Mouse (Mus musculus) T-helper 17 cell (primary cell): ENCODE results near the gene Flot1.

Experiments
- in situ Hi-C, 2 experiments: fragments of 300-600 bp; cut with MboI, MseI; formaldehyde crosslinking; loops; 1 replicate in 1 of 2; 2 replicates in 1 of 2; pipeline ENCODE4 v1.15.1; 2025; ENCODE audit warnings: high pct_unique_total_duplicates in 2 of 2

The Flot1 gene

DNA sequence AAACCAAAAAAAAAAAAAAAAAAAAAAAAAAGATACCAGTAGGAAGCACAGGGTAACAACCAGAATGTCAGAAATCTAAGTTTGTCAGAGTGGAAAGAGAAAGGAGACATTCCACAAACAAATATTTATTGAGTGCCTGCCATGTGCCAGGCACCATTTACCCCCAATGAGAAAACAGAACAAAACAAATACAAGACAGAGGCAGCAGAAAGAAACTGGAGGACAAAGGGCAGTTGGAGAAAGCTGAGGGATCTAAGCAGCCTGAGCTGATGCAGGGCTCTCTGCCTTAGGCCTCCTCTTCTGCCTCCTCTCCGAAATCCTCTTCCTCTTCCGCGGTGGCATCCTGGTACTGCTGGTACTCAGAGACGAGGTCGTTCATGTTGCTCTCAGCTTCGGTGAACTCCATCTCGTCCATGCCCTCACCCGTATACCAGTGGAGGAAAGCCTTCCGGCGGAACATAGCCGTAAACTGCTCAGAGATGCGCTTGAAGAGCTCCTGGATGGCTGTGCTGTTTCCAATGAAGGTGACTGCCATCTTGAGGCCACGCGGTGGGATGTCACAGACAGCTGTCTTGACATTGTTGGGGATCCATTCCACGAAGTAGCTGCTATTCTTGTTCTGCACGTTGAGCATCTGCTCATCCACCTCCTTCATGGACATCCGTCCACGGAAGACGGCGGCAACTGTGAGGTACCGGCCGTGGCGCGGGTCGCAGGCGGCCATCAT lies 11.8 kb downstream of the Flot1 start:
- in situ Hi-C loops, result loop anchor here (5.0 to 10.0 kb wide), 2 partner anchors 37 to 280 kb away; no protein-coding TSS in a partner anchor

DNA sequence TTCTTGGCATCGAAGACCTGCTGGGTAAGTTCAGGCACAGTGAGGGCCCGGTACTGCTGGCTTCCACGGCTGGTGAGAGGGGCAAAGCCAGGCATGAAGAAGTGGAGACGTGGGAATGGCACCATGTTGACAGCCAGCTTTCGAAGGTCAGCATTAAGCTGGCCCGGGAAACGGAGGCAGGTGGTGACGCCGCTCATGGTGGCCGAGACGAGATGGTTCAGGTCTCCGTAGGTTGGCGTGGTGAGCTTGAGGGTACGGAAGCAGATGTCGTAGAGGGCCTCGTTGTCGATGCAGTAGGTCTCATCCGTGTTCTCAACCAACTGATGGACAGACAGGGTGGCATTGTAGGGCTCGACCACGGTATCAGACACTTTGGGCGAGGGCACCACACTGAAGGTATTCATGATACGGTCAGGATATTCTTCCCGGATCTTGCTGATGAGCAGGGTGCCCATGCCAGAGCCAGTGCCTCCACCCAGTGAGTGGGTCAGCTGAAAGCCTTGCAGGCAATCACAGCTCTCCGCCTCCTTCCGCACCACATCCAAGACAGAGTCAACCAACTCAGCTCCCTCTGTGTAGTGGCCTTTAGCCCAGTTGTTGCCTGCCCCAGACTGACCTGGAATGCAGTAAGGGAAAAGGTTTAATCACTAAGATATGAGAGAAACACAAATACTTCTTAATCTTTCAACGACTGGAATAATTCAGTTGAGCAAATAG lies 12.6 kb downstream of the Flot1 start:
- in situ Hi-C loops, result loop anchor here (5.0 to 10.0 kb wide), 2 partner anchors 37 to 279 kb away; no protein-coding TSS in a partner anchor

DNA sequence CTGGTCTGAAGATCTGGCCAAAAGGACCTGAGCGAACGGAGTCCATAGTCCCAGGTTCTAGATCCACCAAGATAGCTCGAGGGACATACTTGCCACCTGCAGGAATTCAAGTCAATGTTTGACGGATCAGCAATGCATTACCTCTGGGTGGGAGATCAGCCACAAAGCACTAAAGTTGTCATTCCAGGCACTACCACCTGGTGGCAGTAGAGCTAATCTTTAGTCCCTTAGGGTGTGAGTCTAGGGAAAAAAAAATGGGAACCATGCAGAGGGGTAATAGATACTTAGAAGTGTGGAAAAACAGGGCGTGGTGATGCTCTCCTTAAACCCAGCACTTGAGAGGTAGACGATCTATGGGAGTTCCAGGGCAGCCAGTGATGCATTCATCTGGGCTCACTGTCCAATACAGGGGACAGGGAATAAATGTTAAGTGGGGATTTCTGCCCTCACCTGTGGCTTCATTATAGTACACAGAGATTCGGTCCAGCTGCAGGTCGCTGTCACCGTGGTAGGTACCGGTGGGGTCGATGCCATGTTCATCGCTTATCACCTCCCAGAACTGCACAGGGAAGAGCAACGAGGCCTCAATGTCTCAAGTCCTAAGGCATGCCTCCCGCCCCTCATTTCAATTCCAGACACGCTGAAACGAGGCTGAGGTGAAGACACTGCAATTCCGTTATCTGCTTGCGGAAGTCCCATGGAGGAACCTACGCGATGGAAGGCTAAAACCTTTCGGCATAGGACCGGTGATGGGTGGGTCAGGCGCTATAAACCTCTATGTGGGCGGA lies 13.3 kb downstream of the Flot1 start:
- in situ Hi-C loops, result loop anchor here (5.0 to 10.0 kb wide), 2 partner anchors 36 to 278 kb away; no protein-coding TSS in a partner anchor

DNA sequence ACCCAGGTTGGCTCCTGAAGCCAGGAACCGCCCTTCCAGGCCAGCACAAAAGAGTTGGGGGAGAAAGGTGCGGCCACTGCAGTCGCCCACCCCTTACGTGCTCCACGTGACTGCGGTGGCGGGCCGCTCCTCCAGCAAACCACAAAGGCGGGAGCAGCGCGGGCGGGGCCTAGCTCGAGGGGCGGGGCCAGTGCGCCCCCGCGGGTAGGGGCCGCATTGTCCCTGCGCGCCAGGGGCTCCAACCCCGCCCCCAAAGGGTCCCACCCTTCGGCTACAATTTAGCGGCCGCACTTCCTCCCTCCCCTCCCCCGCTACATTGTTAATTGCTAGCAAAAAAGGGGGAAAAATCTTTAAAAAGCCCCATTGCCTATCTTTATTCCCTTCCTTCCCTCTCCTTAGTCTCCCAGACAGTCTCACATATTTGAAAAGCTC lies 14.0 kb downstream of the Flot1 start:
- in situ Hi-C loops, result loop anchor here (5.0 to 10.0 kb wide), 2 partner anchors 35 to 278 kb away; no protein-coding TSS in a partner anchor

DNA sequence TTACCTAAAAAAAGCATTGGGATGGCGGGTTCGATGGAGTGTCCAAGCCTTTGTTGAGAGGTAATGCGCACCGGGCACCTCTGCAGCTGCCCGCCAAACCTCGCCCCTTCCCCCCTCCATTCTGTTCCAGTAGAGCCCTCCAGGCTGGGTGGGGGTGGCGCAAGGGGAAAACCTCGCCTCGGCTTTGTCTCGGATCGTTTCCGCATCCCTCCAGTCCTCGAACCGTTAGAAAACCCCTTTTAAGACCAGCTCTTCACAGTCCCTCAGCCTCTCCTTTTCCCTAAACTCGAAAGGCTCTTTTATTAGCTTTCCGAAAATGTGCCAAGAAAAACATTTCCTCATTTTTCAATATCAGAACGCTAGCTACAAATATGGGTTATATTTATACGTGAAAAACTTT lies 14.5 kb downstream of the Flot1 start:
- in situ Hi-C loops, result loop anchor here (5.0 to 10.0 kb wide), 2 partner anchors 35 to 277 kb away; no protein-coding TSS in a partner anchor

DNA sequence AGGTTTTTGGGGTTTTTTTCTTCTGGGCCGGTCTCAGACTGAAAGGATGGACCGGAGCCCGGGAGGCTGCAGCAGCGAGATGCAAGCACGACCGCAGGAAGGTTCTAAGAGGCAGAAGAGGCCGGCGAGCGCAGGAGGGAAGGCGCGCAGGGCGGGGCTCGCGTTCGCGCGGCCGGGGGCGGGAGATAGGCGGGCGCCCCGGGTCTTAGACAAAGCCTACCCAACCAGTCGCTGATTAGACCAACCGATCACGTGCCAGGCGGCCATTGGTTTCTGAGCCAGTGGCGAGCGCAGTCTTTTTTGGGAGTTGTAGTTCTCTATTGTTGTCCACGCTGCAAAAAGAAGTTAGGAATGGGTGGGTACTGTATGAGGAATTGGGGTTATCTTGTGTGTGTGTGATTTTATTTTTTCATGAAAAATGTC lies 15.1 kb downstream of the Flot1 start, which contains the start of gene Tubb5:
Tubb5 (minus strand) TSS at position 185 of the 423 bp plus-strand sequence.
- in situ Hi-C loops, result loop anchor here (5.0 to 10.0 kb wide), 2 partner anchors 34 to 277 kb away; no protein-coding TSS in a partner anchor

DNA sequence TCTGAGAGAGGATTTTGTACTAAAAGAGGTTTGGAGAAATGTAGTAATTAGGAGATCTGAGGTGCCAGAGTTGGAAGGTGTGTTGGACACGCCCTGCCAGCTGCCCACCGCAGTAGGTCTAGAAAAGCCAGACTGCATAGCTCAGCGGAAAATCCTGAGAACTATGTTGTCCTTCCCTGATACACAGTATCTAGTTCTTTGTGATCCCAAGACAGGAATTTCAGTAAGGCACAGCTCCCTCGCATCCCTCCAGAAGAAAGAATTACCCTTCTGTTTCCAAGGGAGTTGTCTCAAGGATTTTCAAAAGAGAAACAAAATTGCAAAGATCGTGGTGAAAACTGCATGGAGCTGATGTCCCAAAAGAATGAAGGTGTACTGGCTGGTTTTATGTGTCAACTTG lies 15.5 kb downstream of the Flot1 start:
- in situ Hi-C loops, result loop anchor here (5.0 to 10.0 kb wide), 2 partner anchors 34 to 276 kb away; no protein-coding TSS in a partner anchor

DNA sequence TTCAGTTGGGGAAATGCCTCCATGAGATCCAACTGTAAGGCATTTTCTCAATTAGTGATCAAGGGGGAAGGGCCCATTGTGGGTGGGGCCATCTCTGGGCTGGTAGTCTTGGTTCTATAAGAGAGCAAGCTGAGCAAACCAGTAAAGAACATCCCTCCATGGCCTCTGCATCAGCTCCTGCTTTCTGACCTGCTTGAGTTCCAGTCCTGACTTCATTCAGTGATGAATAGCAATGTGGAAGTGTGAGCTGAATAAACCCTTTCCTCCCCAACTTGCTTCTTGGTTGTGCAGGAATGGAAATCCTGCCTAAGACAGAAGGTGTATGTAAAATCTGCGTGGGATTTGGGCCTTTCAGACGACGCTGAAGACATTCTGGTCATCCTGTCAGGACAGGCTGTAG lies 16.0 kb downstream of the Flot1 start:
- in situ Hi-C loops, result loop anchor here (5.0 to 10.0 kb wide), 2 partner anchors 33 to 276 kb away; no protein-coding TSS in a partner anchor

DNA sequence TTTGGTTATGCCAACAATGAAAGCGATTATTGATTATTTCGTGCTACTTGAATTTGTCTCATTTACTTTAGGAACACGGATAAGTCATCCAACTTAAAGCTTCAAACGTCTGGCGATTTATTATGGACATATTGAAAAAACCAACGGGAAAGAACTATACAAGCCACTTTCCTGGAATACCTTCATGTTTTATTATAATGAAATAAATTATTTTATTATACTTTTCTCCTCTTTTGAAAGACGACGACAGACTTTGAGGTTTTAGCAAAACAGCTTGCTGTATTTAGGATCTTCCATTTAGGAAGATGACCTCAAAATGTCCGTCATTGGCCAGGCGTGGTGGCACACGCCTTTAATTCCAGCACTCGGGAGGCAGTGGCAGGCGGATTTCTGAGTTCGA lies 17.5 kb downstream of the Flot1 start:
- in situ Hi-C loops, result no loop called here

DNA sequence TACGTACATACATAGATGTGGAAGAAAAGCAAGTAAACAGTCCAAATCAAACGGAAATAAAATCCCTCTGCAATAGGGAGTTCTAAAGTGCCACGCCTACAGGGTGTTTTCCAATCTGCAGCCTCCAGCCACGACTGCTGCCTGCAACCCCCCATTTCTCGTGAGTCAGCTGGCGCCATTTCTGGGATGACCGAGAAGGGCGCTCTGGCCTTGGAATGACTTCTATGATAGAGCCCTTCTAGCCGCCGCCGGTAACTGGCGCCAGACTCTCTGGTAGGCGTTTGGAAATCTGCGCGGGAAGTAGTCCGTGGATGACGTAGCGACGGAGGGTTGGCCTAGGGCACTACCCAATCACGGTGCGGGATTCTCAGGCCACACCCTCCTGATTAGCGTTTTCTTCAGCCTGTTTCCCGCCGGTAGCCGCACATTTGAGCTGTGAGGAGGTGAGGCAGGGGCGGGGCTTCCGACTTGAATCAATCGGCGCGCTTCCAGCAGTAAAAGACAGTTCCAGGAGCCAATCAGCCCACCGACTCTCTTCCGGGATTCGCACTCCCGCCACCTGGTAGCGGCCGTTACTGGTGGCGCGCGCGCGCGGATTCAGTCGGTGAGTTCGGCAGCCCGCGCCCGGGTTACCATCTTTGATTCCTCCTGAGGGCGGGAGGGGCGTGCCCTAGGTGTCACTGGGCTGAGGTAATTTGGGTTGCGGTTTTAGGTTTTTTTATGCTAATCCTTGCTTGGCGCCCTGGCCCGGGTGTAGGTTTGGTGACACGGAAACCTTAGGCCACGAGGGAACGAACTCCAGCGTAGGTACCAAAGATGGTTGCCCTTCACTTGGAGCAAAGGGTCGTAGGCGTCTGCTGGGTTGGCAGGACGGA lies 18.3 kb downstream of the Flot1 start, which contains the start of gene Mdc1:
Mdc1 (plus strand) TSS at position 440 of the 875 bp plus-strand sequence.
- in situ Hi-C loops, result no loop called here

DNA sequence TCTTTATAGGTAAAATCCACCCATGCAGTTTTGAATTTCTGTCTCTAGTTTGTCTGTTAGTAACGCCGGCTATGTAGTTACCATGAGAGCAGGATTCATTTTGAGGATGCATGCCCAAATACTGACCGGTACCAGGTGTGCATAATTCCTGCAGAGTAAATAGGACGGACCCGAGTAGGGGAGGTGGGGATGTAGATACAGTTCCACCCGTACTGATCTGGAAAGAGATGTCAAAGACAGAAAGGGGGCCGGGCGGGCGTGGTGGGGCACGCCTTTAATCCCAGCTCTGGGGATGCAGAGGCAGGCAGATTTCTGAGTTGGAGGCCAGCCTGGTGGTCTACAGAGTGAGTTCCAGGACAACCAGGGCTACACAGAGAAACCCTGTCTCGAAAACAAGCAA lies 19.0 kb downstream of the Flot1 start:
- in situ Hi-C loops, result no loop called here

DNA sequence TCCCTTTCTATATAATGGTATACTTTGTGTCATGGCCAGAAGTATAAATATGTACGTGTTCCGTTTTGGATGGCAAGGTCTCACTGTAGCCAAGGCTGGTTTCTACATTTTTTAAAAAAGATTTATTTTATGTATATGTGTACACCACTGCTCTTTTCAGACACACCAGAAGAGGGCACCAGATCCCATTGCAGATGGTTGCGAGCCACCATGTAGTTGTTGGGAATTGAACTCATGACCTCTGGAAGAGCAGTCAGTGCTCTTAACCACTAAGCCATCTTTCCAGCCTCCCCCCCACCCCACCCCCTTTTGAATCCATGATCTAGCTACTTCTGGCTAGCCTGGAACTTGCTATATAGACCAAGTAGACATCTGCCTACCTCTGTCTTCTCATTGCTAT lies 20.5 kb downstream of the Flot1 start:
- in situ Hi-C loops, result no loop called here

DNA sequence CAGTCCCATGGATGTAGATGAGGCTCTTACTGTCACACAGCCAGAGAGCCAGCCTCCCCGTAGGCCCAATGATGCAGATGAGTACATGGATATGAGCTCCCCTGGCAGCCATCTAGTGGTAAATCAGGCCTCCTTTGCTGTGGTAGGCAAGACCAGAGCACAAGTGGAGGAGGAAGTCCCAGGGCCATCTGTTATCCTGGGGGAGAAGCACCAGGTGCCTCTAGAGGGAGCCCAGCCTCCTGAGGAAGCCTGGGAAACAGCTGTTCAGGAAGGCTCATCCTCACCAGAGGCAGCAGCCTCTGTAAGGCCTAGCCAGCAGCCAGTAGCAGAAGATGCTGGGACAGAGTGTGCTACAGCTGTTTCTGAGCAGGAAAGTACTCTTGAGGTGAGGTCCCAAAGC lies 25.1 kb downstream of the Flot1 start:
- in situ Hi-C loops, result no loop called here

DNA sequence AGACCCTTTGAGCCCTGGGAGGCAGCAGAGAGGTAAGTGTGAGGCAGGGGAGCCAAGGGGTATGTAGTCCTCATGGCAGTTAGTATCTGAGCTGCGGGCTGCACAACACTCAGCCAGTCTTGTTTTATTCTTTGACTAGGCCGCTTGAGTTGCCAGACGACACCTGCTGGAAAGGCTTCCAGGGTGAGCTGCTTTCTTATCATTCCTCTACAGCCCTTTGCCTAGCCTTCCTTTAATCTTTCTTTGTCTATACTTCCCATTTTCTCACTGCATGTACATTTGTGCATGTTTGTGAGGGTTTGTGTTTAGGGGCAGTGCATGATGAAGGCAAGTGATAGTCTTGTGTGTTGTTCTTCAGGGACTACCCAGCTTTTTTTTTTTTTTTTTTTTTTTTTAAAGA lies 27.9 kb downstream of the Flot1 start:
- in situ Hi-C loops, result loop anchor here in 1 of 2 experiments (10.0 kb wide), 1 partner anchor 796 kb away; the partner anchor contains the start of gene Ddah2

DNA sequence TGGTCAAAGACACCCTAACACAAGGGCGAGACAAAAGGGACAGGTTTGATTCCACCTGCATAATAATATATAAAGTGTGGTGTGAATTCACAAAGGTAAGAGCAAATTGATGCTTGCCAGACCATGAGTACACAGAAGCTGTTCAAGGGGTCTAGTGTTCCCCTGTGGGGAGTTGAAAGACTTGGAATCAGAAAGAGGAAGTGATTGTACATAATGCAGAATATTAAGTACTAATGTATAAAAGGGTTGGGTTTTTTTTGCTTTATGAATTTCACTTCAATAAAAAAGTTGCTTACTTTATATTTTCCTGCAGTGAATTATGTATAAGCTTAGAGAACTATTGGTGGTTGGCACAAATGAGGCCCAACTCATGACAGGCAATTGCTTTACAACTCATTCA lies 36.3 kb downstream of the Flot1 start:
- in situ Hi-C loops, result loop anchor here in 1 of 2 experiments (10.0 kb wide), 1 partner anchor 805 kb away; the partner anchor contains the start of gene Ddah2

DNA sequence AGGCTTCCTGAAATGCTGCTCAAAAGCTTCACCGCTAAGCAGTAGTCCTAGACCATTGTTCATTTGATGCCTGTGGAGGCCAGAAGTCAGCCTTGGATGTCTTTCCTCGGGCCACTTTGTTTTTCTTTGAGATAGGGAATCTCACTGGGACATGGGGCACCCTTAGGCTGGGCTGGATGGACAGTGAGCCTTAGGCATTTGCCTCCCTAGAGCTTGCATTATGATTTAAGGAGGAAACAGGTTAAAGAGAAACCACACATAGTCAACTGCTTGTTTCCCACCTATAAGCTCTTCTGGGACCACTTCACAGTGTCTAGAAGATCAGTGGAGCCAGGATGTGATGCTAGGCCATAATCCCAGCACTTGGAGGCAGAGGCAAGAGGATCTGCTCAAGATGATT lies 36.8 kb downstream of the Flot1 start:
- in situ Hi-C loops, result loop anchor here in 1 of 2 experiments (10.0 kb wide), 1 partner anchor 805 kb away; the partner anchor contains the start of gene Ddah2

DNA sequence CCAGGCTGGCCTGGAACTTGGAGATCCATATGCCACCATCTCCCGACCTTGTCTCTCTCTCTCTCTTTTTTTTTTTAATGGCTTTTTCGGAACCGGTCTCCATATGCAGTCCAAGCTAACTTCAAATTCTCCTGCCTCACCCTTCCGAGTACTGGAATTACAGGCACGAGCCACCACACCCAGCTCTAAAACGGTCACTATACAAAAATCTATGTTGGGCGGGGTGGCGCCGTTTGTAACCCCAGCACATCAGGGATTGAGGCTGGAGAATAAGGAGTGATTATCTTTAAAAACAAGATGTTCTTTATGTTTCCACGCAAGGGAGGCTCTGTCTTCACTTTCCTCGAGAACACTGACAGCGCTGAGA lies 37.8 kb downstream of the Flot1 start:
- in situ Hi-C loops, result no loop called here

DNA sequence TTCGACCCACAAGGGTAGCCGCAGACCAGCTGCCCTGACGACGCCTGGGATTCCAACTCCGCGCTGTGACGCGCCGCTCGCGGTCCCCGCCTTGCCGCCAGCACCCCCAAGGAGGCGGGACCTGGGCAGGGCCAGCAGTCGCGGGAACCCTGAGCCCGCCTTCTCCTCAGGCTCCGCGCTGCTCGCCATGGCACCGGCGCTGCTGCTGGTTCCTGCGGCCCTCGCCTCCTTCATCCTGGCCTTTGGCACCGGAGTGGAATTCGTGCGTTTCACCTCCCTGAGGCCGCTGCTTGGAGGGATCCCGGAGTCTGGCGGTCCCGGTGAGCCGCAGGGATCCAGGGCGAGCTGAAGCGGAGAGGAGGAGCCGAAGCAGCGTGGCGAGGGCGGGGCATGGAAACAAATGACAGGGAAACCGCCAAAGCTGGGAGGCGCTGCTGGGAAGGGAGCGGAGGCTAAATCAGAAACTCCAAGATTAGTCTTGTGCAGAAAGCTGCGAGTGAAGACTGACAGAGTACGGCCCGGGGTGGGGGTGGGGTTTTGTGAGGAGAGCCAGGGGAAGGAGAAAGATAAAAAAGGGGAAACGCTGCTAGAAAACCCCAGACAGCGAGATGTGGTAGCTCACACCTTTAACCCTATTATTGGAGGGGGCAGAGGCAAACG lies 38.3 kb downstream of the Flot1 start, which contains the start of gene Nrm:
Nrm (plus strand) TSS at position 121 of the 660 bp plus-strand sequence.
- in situ Hi-C loops, result no loop called here

DNA sequence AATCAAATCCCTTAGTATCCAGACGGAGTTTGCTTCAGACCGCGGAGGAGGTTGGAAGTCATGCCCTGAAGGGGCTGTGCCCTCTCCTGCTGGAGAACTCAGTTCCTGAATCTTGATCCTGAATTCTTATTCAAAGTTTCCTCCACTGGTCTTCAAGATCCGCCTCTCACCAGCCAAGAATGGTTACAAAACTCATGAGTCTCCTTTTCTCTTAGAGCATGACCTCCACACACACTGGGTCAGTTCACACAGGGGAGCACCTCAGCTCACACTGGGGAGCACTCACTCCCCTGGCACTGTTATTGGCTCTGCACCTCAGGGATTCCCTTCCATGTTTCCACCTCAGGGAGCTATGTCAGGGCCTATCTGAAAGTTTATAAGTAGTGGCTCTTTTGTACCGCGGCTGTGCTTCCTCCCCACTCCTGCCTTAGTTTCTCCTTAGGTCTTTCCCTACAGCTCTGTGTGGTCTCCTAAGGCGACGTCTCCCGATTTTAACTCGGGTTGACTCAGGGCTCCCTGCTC lies 41.9 kb downstream of the Flot1 start:
- in situ Hi-C loops, result loop anchor here in 1 of 2 experiments (5.0 kb wide), 1 partner anchor 38 kb away; no protein-coding TSS in a partner anchor
